Mouse (Mus musculus): ENCODE measurements around the gene Phgdh. TPM values are rescaled to one million over a fixed set of nuclear protein-coding genes. Genes with fewer than 3 reads are reported as not detected.

Gene Phgdh
- polyA plus RNA-seq, 1 experiment: 125 TPM

DNA sequence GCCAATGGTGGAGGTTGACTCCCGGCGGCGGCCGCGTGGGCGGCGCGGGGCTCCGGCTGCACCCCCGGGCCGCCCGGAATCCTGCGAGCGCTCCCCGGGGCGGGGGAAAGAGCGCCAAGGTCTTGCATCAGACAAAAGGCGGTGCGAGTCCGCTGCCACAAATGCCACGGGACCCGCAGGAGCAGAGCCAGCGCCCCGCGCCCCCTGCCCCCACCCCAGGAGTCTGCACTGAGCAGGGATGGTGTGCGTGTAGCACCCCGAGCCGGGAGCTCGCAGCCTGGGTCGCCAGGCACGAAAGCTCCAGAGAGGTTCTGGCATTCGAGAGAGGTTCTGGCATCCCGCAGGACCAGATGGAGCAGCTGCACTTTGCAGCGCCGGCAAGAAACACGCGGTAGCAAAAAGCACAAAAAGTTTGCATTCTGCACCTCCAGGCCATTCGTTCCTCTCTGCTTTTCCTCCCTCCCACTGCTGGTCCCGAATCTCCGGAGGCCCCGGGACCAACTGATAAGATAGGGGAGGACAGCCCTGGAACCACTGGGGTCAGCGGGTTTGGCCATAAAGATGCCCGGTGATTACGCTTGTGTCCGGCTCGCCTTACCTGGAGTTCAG, 589 bp downstream of the Phgdh start:
- Histone ChIP-seq H3K27ac (ENCODE audit: insufficient read depth, low read length) (no peak overlapping the region), H3K4me1 (ENCODE audit: control insufficient read depth, insufficient read depth, low read length) (peaks cover 6% of the 10 kb centered on the region), H3K9me3 (replicated peaks; ENCODE audit: control insufficient read depth, insufficient read depth, low read length, poor library complexity, severe bottlenecking) (no peaks in the 10 kb centered on the region), H3K9ac (ENCODE audit: low read depth, poor library complexity, severe bottlenecking) (peak overlapping the region; percentile 91), H3K36me3 (ENCODE audit: control insufficient read depth, insufficient read depth, low read length, poor library complexity, severe bottlenecking) (peaks cover 5% of the 10 kb centered on the region), H3K4me3 (ENCODE audit: low read depth, low read length) (peak overlapping the region; percentile 99), H3K27me3 (ENCODE audit: control insufficient read depth, insufficient read depth, low read length, poor library complexity, severe bottlenecking) (no peaks in the 10 kb centered on the region)
- TF ChIP-seq EP300 (IDR thresholded peaks at IDR 0.05; ENCODE audit: insufficient read depth, low read depth, low read length): no peak
- no peak for TF ChIP-seq CTCF (IDR thresholded peaks at IDR 0.05; ENCODE audit: low read depth, low read length)
- TF ChIP-seq POLR2A (IDR thresholded peaks at IDR 0.05; ENCODE audit: insufficient read depth, low read length): no peak

DNA sequence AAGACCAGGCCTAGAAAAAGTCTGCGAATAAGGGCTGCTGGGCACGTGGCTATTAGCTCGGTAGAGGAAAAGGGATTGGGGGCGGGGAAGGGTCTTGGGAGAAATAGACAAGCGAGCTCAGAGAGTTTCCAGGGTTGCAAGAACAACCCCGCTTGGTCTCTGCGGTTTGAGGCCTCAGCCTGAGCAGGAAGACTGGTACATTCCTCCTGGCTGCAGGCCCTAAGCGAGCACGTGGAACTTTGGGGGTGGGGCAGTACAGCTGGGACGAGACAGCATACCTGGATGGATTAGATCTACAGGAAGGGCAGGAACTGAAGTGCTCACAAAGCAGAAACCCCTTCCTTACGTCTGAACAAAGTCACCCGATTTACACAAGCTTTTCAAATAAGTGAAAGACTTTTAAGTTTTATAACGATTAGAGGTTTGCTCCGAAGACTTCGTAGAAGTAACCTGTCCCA, 1.2 kb downstream of the Phgdh start:
- peak overlapping the region; percentile 99 for H3K4me3 ChIP-seq (ENCODE audit: low read depth, low read length)
- peak overlapping the region; percentile 91 for H3K9ac ChIP-seq (ENCODE audit: low read depth, poor library complexity, severe bottlenecking)
- peaks cover 6% of the 10 kb centered on the region for H3K4me1 ChIP-seq (ENCODE audit: control insufficient read depth, insufficient read depth, low read length)
- no peaks in the 10 kb centered on the region for H3K9me3 ChIP-seq (replicated peaks; ENCODE audit: control insufficient read depth, insufficient read depth, low read length, poor library complexity, severe bottlenecking)
- peaks cover 9% of the 10 kb centered on the region for H3K36me3 ChIP-seq (ENCODE audit: control insufficient read depth, insufficient read depth, low read length, poor library complexity, severe bottlenecking)
- no peaks in the 10 kb centered on the region for H3K27me3 ChIP-seq (ENCODE audit: control insufficient read depth, insufficient read depth, low read length, poor library complexity, severe bottlenecking)
- H3K27ac ChIP-seq (ENCODE audit: insufficient read depth, low read length): no peak overlapping the region
- TF ChIP-seq POLR2A (IDR thresholded peaks at IDR 0.05; ENCODE audit: insufficient read depth, low read length): no peak
- TF ChIP-seq CTCF (IDR thresholded peaks at IDR 0.05; ENCODE audit: low read depth, low read length): no peak
- no peak for TF ChIP-seq EP300 (IDR thresholded peaks at IDR 0.05; ENCODE audit: insufficient read depth, low read depth, low read length)

DNA sequence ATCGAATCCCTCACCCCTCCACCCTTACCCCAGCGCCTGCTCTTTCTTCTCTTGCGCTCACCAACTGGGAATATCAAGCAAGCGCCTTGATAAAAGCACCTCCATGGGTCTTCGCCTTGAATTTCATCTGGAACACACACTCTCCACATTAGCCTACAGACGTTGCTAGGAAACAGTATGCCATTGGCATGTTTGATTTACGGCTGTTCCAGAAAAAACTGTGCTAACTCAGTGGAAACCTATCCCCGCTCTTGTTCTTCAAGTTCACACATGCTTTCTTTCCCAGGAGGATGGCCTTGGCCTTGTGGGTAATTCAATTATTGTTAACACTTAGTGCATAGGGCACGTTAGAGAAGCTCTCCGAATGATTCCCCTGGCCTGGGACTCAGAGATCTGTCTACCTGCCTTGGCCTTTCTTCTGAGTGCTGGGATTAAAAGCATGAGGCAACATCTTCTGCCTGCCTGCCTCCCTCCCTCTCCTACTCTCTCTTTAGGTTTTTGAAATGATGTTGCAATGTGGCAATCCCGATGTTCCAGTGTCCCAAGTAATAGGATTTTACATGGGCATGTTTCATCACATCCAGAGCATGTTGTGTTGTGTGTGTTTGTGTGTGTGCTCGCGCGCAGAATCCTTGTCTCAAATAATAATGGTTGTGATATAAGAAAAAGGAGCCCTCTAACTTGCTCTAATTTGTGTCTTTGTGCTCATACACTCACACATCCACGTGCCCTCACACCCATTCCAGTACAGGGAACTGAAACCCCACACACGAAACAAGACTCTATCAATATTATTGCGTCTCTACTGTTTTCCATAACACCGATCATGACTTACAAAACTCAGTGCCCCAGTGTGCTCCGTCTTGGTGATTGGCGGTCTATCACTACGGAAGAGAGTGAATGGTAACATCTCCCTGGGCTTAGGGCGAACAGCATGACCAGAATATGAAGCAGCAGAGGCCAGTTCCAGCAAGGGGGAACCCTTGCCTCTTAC, 2.8 kb downstream of the Phgdh start:
- H3K9me3 ChIP-seq (replicated peaks; ENCODE audit: control insufficient read depth, insufficient read depth, low read length, poor library complexity, severe bottlenecking): no peaks in the 10 kb centered on the region
- H3K27me3 ChIP-seq (ENCODE audit: control insufficient read depth, insufficient read depth, low read length, poor library complexity, severe bottlenecking): no peaks in the 10 kb centered on the region
- no peak overlapping the region for H3K27ac ChIP-seq (ENCODE audit: insufficient read depth, low read length)
- no peak overlapping the region for H3K9ac ChIP-seq (ENCODE audit: low read depth, poor library complexity, severe bottlenecking)
- peaks cover 6% of the 10 kb centered on the region for H3K4me1 ChIP-seq (ENCODE audit: control insufficient read depth, insufficient read depth, low read length)
- peaks cover 24% of the 10 kb centered on the region for H3K36me3 ChIP-seq (ENCODE audit: control insufficient read depth, insufficient read depth, low read length, poor library complexity, severe bottlenecking)
- no peak for TF ChIP-seq EP300 (IDR thresholded peaks at IDR 0.05; ENCODE audit: insufficient read depth, low read depth, low read length)
- no peak for TF ChIP-seq CTCF (IDR thresholded peaks at IDR 0.05; ENCODE audit: low read depth, low read length)
- TF ChIP-seq POLR2A (IDR thresholded peaks at IDR 0.05; ENCODE audit: insufficient read depth, low read length): no peak
- H3K4me3 ChIP-seq (ENCODE audit: low read depth, low read length): no peak overlapping the region

DNA sequence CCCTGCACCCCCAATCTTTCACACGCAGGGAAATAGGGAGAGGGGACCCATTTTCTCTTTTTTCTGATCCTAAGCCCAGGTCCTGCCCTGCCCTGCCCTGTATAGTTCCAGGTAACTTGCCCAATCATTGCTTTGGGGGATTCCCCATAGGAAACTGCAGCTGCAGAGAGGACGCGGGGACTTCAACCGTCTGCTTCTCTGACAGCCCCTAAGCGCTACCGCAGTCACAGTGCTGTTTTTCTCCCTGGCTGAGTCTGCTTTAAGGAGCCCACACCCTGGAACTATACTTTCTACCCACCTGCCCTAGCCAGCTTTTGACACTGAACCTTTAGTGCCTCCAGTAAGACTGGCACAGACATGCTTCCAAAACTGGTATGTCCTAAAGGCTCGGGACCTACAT, 3.9 kb downstream of the Phgdh start:
- Histone ChIP-seq H3K36me3 (ENCODE audit: control insufficient read depth, insufficient read depth, low read length, poor library complexity, severe bottlenecking) (peaks cover 27% of the 10 kb centered on the region), H3K4me3 (ENCODE audit: low read depth, low read length) (no peak overlapping the region), H3K9ac (ENCODE audit: low read depth, poor library complexity, severe bottlenecking) (no peak overlapping the region), H3K27me3 (ENCODE audit: control insufficient read depth, insufficient read depth, low read length, poor library complexity, severe bottlenecking) (no peaks in the 10 kb centered on the region), H3K27ac (ENCODE audit: insufficient read depth, low read length) (no peak overlapping the region; the same call in 1 of the 2 replicates), H3K4me1 (ENCODE audit: control insufficient read depth, insufficient read depth, low read length) (peaks cover 6% of the 10 kb centered on the region), H3K9me3 (replicated peaks; ENCODE audit: control insufficient read depth, insufficient read depth, low read length, poor library complexity, severe bottlenecking) (no peaks in the 10 kb centered on the region)
- TF ChIP-seq EP300 (IDR thresholded peaks at IDR 0.05; ENCODE audit: insufficient read depth, low read depth, low read length) (no peak), POLR2A (IDR thresholded peaks at IDR 0.05; ENCODE audit: insufficient read depth, low read length) (no peak), CTCF (IDR thresholded peaks at IDR 0.05; ENCODE audit: low read depth, low read length) (no peak)

DNA sequence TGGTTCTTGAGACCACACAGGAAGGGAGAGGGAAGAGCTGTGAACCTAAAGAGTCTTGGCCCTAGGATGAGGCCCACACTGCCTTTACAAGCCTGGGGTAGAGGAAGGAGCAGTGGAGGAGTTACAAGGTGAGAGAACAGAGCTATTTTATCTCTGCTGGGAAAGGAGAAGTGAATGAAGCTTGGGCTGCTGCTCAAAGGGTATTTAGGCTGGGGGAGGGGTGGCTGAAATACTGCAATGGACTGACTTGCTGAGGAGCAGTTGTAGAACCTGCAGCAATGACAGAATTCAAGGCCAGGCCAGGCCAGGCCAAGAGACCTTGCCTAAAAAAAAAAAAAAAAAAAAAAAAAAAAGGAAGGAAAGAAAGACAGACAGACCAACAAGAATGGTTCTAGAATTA, 4.5 kb downstream of the Phgdh start:
- peaks cover 27% of the 10 kb centered on the region for H3K36me3 ChIP-seq (ENCODE audit: control insufficient read depth, insufficient read depth, low read length, poor library complexity, severe bottlenecking)
- no peak overlapping the region for H3K4me3 ChIP-seq (ENCODE audit: low read depth, low read length)
- no peaks in the 10 kb centered on the region for H3K27me3 ChIP-seq (ENCODE audit: control insufficient read depth, insufficient read depth, low read length, poor library complexity, severe bottlenecking)
- no peaks in the 10 kb centered on the region for H3K9me3 ChIP-seq (replicated peaks; ENCODE audit: control insufficient read depth, insufficient read depth, low read length, poor library complexity, severe bottlenecking)
- peaks cover 6% of the 10 kb centered on the region for H3K4me1 ChIP-seq (ENCODE audit: control insufficient read depth, insufficient read depth, low read length)
- H3K27ac ChIP-seq (ENCODE audit: insufficient read depth, low read length): no peak overlapping the region
- no peak overlapping the region for H3K9ac ChIP-seq (ENCODE audit: low read depth, poor library complexity, severe bottlenecking)
- TF ChIP-seq POLR2A (IDR thresholded peaks at IDR 0.05; ENCODE audit: insufficient read depth, low read length): no peak
- no peak for TF ChIP-seq EP300 (IDR thresholded peaks at IDR 0.05; ENCODE audit: insufficient read depth, low read depth, low read length)
- no peak for TF ChIP-seq CTCF (IDR thresholded peaks at IDR 0.05; ENCODE audit: low read depth, low read length)

All from ES-Bruce4 (cell line).